Mouse (Mus musculus) cortical plate, adult 2 months (tissue): ENCODE measurements at regions not wholly inside any gene's neighbourhood (a gene's known extent, or its start where the extent isn't known, plus 50 kb on each side); places are given as distances from the start of the nearest gene placed in this dataset.

ENCODE experiments used
- H3K27ac ChIP-seq: fragments of 200-500 bp; 2 replicates; pipeline ENCODE4 v1.5.1; 2012; ENCODE audit warnings: low read length, control low read depth, inconsistent platforms; ENCODE audit not compliant: insufficient read depth
- H3K4me1 ChIP-seq: fragments of 200-500 bp; 2 replicates; pipeline ENCODE4 v1.6.1; 2011; ENCODE audit warnings: low read length; ENCODE audit not compliant: control insufficient read depth, insufficient read depth
- H3K4me3 ChIP-seq: fragments of 200-500 bp; 2 replicates; pipeline ENCODE4 v1.5.1; 2011; ENCODE audit warnings: mild to moderate bottlenecking, low read length, control low read depth; ENCODE audit not compliant: insufficient read depth
- CTCF ChIP-seq: fragments of 200-500 bp; IDR thresholded peaks from 2 replicates; pipeline ENCODE4 v1.5.1; 2011; ENCODE audit warnings: mild to moderate bottlenecking, control low read depth, low read length; ENCODE audit not compliant: insufficient read depth; ENCODE audit errors: extremely low read depth
- POLR2A ChIP-seq: fragments of 200-500 bp; IDR thresholded peaks from 2 replicates; pipeline ENCODE4 v1.6.1; 2011; ENCODE audit warnings: mild to moderate bottlenecking, low read length, control low read depth; ENCODE audit not compliant: insufficient read depth; ENCODE audit errors: extremely low read depth

DNA sequence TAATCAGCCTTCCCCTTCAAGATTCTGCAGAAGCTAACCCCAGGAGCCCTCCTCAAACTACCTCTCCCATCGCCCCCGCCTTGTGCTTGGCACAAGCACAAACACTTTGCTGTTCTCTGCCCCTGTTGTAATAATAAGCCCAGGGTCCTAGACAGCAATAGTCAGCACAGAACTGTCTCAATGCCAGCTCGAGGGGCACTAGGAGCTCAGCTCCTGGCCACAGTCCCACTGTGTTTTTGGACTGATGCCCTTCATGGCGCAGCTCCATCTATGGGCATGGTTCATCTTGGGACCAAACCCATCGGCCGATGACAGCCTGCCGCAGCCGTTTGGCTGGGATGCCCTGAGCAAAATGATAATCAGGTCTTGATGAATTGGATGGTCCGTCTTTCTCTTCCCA is 165.5 kb upstream of the Egflam start:
- Histone ChIP-seq H3K4me1 (no peaks in the 10 kb centered on the region), H3K4me3 (no peak overlapping the region)

DNA sequence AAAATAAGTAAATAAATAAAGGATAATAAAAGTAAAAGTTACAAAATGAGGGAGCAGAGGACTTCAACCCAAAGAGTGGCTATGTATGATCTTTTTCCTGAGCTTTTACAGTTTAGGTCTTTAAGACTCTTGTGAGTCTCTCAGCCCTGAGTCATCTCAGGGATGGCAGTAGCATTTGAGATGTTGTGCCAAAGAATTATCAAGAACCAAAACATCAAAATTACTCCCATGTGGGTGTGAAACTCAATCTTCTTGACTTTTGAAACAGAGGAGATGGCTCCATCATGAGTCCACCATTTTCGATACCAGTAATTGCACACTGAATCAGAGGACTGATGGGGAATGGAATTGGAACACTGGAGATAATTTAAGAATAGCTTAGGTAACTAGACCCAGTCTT is 174.0 kb upstream of the Egflam start:
- TF ChIP-seq CTCF (no peak), POLR2A (no peak)
- no peaks in the 10 kb centered on the region for H3K4me1 ChIP-seq
- no peak overlapping the region for H3K27ac ChIP-seq

More for the DNA sequence above, 165.5 kb upstream of the Egflam start:
- TF ChIP-seq CTCF (no peak), POLR2A (no peak)
- no peak overlapping the region for H3K27ac ChIP-seq

DNA sequence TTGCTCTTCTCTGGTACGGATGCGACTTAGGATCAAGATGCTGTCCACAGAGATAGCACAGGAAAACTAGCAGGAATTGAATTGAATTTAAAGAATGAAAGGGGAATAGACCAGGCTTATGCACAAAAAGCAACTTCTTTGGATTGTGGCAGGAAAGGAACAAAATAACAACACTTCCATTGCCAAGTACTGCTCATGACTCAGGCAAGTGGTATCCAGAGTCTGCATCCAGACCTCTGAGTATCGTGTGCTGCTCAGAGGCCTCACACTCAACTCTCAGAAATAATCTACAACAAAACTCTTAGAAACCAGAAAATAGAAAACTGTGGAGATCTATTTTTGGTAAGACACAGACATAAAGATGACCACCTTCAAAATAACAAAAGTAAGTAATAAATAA is 176.1 kb upstream of the Egflam start:
- H3K27ac ChIP-seq: no peak overlapping the region
- TF ChIP-seq CTCF (no peak), POLR2A (no peak)
- H3K4me3 ChIP-seq: no peak overlapping the region
- H3K4me1 ChIP-seq: no peaks in the 10 kb centered on the region

More for the DNA sequence above, 174.0 kb upstream of the Egflam start:
- H3K4me3 ChIP-seq: no peak overlapping the region

DNA sequence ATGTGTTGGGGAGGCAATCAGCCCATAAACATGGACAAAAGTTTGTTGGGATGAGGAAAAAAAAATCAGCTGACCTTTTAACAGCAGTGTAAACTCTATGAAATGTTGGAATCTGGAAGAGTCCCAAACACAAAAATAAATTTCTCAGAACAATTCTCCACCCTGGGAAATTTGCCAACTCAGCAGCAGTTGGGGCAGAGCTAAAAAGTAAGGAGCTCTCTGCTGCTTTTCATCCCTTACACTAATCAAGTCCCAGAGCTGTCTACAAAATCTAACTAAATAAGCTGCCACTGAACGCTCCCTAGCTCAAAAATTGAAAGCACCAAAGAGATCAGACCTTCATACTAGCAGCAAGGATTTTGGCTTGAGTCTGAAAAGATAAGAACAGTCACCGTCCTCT is 176.6 kb upstream of the Egflam start:
- Histone ChIP-seq H3K27ac (no peak overlapping the region), H3K4me1 (no peaks in the 10 kb centered on the region), H3K4me3 (no peak overlapping the region)
- TF ChIP-seq CTCF: no peak
- TF ChIP-seq POLR2A: no peak

DNA sequence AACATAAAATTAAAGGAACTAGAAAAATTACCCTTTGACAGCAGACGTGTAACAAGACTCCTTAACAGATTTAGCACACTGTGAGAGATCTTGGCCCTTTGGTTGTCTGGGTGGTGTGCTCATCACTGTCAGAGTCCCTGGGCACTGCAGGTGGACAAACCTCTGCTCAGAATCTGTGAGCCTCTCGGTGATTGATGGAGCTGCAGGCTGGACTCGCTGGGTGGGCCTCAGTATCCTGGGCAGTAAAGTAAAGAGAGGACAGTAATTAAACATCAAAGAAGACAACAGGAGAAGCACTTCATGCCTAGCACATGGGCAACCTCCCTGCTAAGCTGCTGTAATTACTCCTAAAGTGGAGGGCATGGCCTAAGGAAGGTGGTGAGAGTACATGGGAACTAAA is 180.2 kb upstream of the Egflam start:
- TF ChIP-seq CTCF: no peak
- no peak overlapping the region for H3K4me3 ChIP-seq

DNA sequence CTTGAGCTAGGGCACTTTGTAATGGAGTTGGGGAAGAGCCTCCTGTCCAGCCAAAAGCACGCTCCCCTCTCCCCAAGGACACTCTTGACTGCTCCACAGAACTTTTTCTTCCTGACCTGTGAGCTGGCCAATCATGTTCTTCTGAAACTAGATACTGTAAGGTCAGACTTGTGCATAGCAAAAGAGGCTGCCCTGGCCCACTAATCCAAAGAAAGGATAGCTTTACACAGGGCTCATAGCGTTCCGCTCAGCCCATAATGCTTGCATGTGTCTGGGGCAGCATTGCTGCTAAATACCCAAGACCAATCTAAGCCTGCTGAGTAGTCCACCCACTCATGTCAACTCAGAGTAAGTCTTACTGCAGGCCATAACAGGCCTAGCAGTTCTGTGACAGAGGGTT is 189.0 kb upstream of the Egflam start:
- no peak overlapping the region for H3K4me3 ChIP-seq
- no peak for TF ChIP-seq CTCF
- TF ChIP-seq POLR2A: no peak
- no peak overlapping the region for H3K27ac ChIP-seq
- H3K4me1 ChIP-seq: no peaks in the 10 kb centered on the region

More for the DNA sequence above, 180.2 kb upstream of the Egflam start:
- Histone ChIP-seq H3K27ac (no peak overlapping the region), H3K4me1 (no peaks in the 10 kb centered on the region)

DNA sequence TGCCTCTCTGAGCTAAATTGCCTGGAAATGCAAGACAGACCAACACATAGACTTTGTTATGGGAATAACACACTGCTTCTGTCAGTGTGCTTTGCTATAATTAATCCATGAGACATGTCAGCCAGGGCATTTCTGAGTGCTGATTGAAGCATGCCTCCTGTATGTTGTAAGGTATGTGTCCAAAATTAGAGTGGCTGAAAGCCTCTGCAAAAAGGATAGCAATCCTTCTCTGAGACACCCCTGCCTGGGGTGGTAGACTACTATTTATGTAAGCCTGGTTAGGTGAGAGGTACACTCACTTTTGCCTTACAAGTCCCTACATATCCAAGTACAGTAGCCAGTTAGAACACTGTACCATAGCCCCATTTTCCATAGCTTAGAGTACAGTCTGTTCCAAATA is 193.3 kb upstream of the Egflam start:
- Histone ChIP-seq H3K4me3 (no peak overlapping the region), H3K27ac (no peak overlapping the region), H3K4me1 (no peaks in the 10 kb centered on the region)
- TF ChIP-seq CTCF (no peak), POLR2A (no peak)

DNA sequence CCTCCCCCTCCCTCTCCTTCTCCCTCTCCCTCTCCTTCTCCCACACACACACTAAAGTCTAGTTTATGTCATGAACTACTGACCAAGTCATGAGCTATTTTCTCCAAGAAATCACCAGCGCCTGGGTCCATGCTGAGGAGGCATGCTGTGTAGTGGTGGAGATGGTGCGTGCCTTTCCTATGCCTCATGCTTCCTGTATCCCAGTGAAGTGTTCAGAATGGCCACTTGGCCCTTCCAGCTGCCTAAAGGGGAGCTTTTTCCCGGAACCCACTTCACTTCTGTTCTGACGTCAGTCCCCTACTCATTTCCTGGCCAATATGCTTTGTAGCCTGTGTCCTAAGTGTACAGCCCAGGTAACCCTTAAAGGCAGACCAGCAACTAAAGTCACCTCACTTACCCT is 199.1 kb upstream of the Egflam start:
- Histone ChIP-seq H3K27ac (no peak overlapping the region), H3K4me1 (no peaks in the 10 kb centered on the region), H3K4me3 (no peak overlapping the region)
- no peak for TF ChIP-seq CTCF
- TF ChIP-seq POLR2A: no peak

DNA sequence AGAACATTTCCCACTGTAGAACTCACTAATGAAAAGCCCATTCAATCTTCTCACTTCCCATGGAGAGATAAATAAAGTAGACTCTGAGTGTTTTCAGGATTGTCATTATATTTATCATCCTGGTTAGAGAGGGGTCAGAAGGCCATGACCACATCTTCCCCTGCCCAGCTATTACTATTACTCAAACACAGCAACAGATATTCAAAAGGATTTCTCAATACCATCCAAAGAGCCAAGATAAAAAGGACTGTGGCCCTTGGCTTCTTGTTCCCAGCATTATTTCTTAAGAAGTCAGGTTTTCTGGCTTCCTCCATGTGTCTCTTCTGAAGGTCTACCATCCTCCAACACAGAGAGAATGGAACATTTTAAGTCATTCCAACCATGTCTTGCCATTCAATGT is 199.6 kb upstream of the Egflam start:
- no peak for TF ChIP-seq CTCF
- no peak for TF ChIP-seq POLR2A

DNA sequence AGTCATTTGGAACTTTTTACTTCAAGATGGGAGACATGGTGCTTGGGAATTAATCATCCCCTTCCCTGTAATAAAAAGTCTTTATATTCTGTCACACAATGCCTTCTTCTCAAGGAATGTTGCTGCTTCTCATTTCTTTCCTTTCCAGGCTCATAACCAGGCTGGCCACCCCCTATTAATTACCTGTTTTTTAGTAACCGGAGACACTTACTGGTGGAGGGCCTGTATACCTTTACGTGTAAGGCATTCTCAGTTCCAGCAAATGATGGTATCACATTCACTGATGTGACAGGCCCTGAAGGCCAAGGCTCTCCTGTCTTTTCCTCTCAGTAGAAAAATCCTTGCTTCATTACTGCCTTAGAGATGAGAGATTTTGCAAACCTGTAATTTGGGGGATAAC is 203.3 kb upstream of the Egflam start:
- Histone ChIP-seq H3K4me3 (no peak overlapping the region), H3K4me1 (no peaks in the 10 kb centered on the region), H3K27ac (no peak overlapping the region)
- TF ChIP-seq CTCF: no peak
- TF ChIP-seq POLR2A: no peak

More for the DNA sequence above, 199.6 kb upstream of the Egflam start:
- no peak overlapping the region for H3K27ac ChIP-seq
- H3K4me1 ChIP-seq: no peaks in the 10 kb centered on the region
- no peak overlapping the region for H3K4me3 ChIP-seq

DNA sequence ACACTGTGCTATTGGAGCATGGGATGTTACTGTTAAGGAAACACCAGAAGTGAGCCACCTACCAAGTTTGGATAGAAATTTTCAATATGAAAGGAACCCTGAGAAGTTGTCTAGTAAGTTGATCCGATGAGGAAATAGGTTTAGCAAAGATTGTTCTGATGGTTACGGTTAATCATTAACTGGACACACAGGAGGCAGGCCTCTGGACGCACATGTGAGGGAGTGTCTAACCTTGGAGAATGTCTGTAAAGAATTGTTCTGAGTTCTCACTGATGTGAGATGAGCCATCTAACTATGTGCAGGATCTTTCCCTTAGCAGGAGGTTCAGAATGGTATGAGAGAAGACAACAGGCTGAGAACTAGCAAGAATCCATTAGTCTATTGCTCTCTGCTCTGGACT is 205.8 kb upstream of the Gdnf start:
- Histone ChIP-seq H3K27ac (no peak overlapping the region), H3K4me3 (no peak overlapping the region), H3K4me1 (no peaks in the 10 kb centered on the region)
- TF ChIP-seq POLR2A: no peak
- TF ChIP-seq CTCF: no peak
